Mouse (Mus musculus) heart, embryonic 12.5 days (tissue): ENCODE data around the gene Il21r. TPM values are rescaled to one million over a fixed set of nuclear protein-coding genes. Genes with fewer than 3 reads are reported as not detected.

Experiments
- ATAC-seq: fragments of 200-750 bp; cut with Nextera tagmentation; 2 replicates; pipeline ENCODE4 v1.8.0; 2017; ENCODE audit warnings: moderate TSS enrichment, moderate library complexity; ENCODE audit not compliant: insufficient number of reproducible peaks, low FRiP score
- H3K27ac ChIP-seq: fragments of 300-500 bp; sonication (generic); 2 replicates; pipeline ENCODE4 v1.5.1; 2016; ENCODE audit warnings: mild to moderate bottlenecking, moderate library complexity; ENCODE audit not compliant: poor library complexity, severe bottlenecking
- H3K27me3 ChIP-seq: fragments of 300-500 bp; sonication (generic); replicated peaks from 2 replicates; pipeline ENCODE4 v1.6.1; 2016; ENCODE audit warnings: mild to moderate bottlenecking, moderate library complexity
- H3K36me3 ChIP-seq: fragments of 300-500 bp; sonication (generic); 2 replicates; pipeline ENCODE4 v1.6.1; 2016; ENCODE audit warnings: mild to moderate bottlenecking, moderate library complexity
- H3K4me1 ChIP-seq: fragments of 300-500 bp; sonication (generic); replicated peaks from 2 replicates; pipeline ENCODE4 v1.6.1; 2016; ENCODE audit warnings: mild to moderate bottlenecking
- H3K4me2 ChIP-seq: fragments of 300-500 bp; sonication (generic); 2 replicates; pipeline ENCODE4 v1.6.1; 2016; ENCODE audit warnings: mild to moderate bottlenecking, moderate library complexity
- H3K4me3 ChIP-seq: fragments of 300-500 bp; sonication (generic); 2 replicates; pipeline ENCODE4 v1.5.1; 2016; ENCODE audit warnings: mild to moderate bottlenecking
- H3K9ac ChIP-seq: fragments of 300-500 bp; sonication (generic); 2 replicates; pipeline ENCODE4 v1.6.1; 2016; ENCODE audit warnings: mild to moderate bottlenecking, moderate library complexity
- H3K9me3 ChIP-seq: fragments of 300-500 bp; sonication (generic); replicated peaks from 2 replicates; pipeline ENCODE4 v1.6.1; 2016; ENCODE audit warnings: mild to moderate bottlenecking, moderate library complexity
- WGBS: fragments of 180-500 bp; shearing (Covaris S2); methylation state at CpG from one replicate; pipeline ENCODE4 v1.1.7; 2016; 5-methylcytosine and 5-hydroxymethylcytosine counted together
- polyA plus RNA-seq: library from polyadenylated mRNA; unstranded; fragments of >200 nt; fragmentation: Nextera tagmentation; extraction: Ambion mirVana; gene quantifications from 2 replicates; pipeline ENCODE4 v1.2.1, GENCODE M21; 2016

Il21r gene
- polyA plus RNA-seq, 1 experiment from 2014 or later = 0.18 TPM

- WGBS = 76% methylated on average over 11 of the region's 11 CpGs
- Histone ChIP-seq H3K27me3 (no peaks in the 10 kb centered on the region), H3K9me3 (no peaks in the 10 kb centered on the region), H3K4me3 (no peak overlapping the region), H3K9ac (no peak overlapping the region), H3K27ac (no peak overlapping the region), H3K4me1 (peaks cover 14% of the 10 kb centered on the region), H3K4me2 (no peak overlapping the region), H3K36me3 (no peaks in the 10 kb centered on the region)
- ATAC-seq = no peak
Observed at GRCm38 (mm10) chr7:125601821-125602448, 1.3 kb upstream of the Il21r start.

GRCm38 (mm10) chr7:125604362-125605319, 1.4 kb downstream of the Il21r start:
- peaks cover 13% of the 10 kb centered on the region for H3K4me1 ChIP-seq
- H3K9ac ChIP-seq = no peak overlapping the region
- H3K36me3 ChIP-seq = no peaks in the 10 kb centered on the region
- no peaks in the 10 kb centered on the region for H3K9me3 ChIP-seq
- WGBS = 77% methylated on average over 12 of the region's 12 CpGs
- no peak for ATAC-seq
- no peak overlapping the region for H3K4me2 ChIP-seq
- no peak overlapping the region for H3K4me3 ChIP-seq
- H3K27me3 ChIP-seq = no peaks in the 10 kb centered on the region
- H3K27ac ChIP-seq = no peak overlapping the region

- no peak overlapping the region for H3K27ac ChIP-seq
- H3K4me2 ChIP-seq = no peak overlapping the region
- no peak for ATAC-seq
- no peaks in the 10 kb centered on the region for H3K27me3 ChIP-seq
- H3K4me3 ChIP-seq = no peak overlapping the region
- WGBS = 54% methylated on average over 4 of the region's 4 CpGs
- peaks cover 10% of the 10 kb centered on the region for H3K4me1 ChIP-seq
- no peak overlapping the region for H3K9ac ChIP-seq
- H3K36me3 ChIP-seq = no peaks in the 10 kb centered on the region
- H3K9me3 ChIP-seq = 0 out of 2 replicates have a peak, but pooled peaks cover 3% of the 10 kb centered on the region
Observed at GRCm38 (mm10) chr7:125605725-125606139, 2.5 kb downstream of the Il21r start.

- H3K9me3 ChIP-seq = 0 out of 2 replicates have a peak, but pooled peaks cover 3% of the 10 kb centered on the region
- no peaks in the 10 kb centered on the region for H3K27me3 ChIP-seq
- no peak overlapping the region for H3K4me3 ChIP-seq
- 66% methylated on average over 2 of the region's 2 CpGs for WGBS
- no peak overlapping the region for H3K27ac ChIP-seq
- peaks cover 10% of the 10 kb centered on the region for H3K4me1 ChIP-seq
- ATAC-seq = no peak
- H3K9ac ChIP-seq = no peak overlapping the region
- H3K4me2 ChIP-seq = no peak overlapping the region
- no peaks in the 10 kb centered on the region for H3K36me3 ChIP-seq
Observed at GRCm38 (mm10) chr7:125606265-125607164, 3.3 kb downstream of the Il21r start.

GRCm38 (mm10) chr7:125607384-125608182, 4.4 kb downstream of the Il21r start:
- ATAC-seq = no peak
- 43% methylated on average over 6 of the region's 6 CpGs for WGBS
- Histone ChIP-seq H3K9me3 (0 out of 2 replicates have a peak, but pooled peaks cover 3% of the 10 kb centered on the region), H3K9ac (no peak overlapping the region), H3K27ac (no peak overlapping the region), H3K36me3 (no peaks in the 10 kb centered on the region), H3K4me3 (no peak overlapping the region), H3K27me3 (no peaks in the 10 kb centered on the region), H3K4me1 (peaks cover 10% of the 10 kb centered on the region), H3K4me2 (no peak overlapping the region)

- Histone ChIP-seq H3K9me3 (0 out of 2 replicates have a peak, but pooled peaks cover 3% of the 10 kb centered on the region), H3K36me3 (no peaks in the 10 kb centered on the region), H3K9ac (no peak overlapping the region), H3K4me1 (peaks cover 10% of the 10 kb centered on the region), H3K4me3 (no peak overlapping the region), H3K27me3 (no peaks in the 10 kb centered on the region), H3K4me2 (no peak overlapping the region), H3K27ac (no peak overlapping the region)
- no peak for ATAC-seq
- 75% methylated on average over 4 of the region's 4 CpGs for WGBS
Observed at GRCm38 (mm10) chr7:125608183-125608688, 5.0 kb downstream of the Il21r start.

- H3K27me3 ChIP-seq = no peaks in the 10 kb centered on the region
- no peaks in the 10 kb centered on the region for H3K36me3 ChIP-seq
- H3K4me1 ChIP-seq = peaks cover 9% of the 10 kb centered on the region; the same call in 1 of the 2 replicates
- no peak overlapping the region for H3K9ac ChIP-seq
- ATAC-seq = no peak
- H3K9me3 ChIP-seq = 0 out of 2 replicates have a peak, but pooled peaks cover 3% of the 10 kb centered on the region
- no peak overlapping the region for H3K27ac ChIP-seq
- no peak overlapping the region for H3K4me2 ChIP-seq
- WGBS = 81% methylated on average over 5 of the region's 5 CpGs
- no peak overlapping the region for H3K4me3 ChIP-seq
Observed at GRCm38 (mm10) chr7:125613579-125613978, 10.3 kb downstream of the Il21r start.

- Histone ChIP-seq H3K36me3 (no peaks in the 10 kb centered on the region), H3K9ac (no peak overlapping the region), H3K9me3 (0 out of 2 replicates have a peak, but pooled peaks cover 3% of the 10 kb centered on the region), H3K4me2 (no peak overlapping the region), H3K27ac (no peak overlapping the region), H3K4me3 (no peak overlapping the region), H3K27me3 (no peaks in the 10 kb centered on the region), H3K4me1 (peaks cover 9% of the 10 kb centered on the region; the same call in 1 of the 2 replicates)
- 83% methylated on average over 7 of the region's 7 CpGs for WGBS
- no peak for ATAC-seq
Observed at GRCm38 (mm10) chr7:125615453-125615852, 12.2 kb downstream of the Il21r start.

GRCm38 (mm10) chr7:125618016-125618415, 14.8 kb downstream of the Il21r start:
- H3K27me3 ChIP-seq = no peaks in the 10 kb centered on the region
- no peak overlapping the region for H3K4me3 ChIP-seq
- no peak for ATAC-seq
- WGBS = 75% methylated on average over 7 of the region's 7 CpGs
- 0 out of 2 replicates have a peak, but pooled peaks cover 3% of the 10 kb centered on the region for H3K9me3 ChIP-seq
- no peaks in the 10 kb centered on the region for H3K36me3 ChIP-seq
- H3K4me2 ChIP-seq = no peak overlapping the region
- no peak overlapping the region for H3K27ac ChIP-seq
- H3K9ac ChIP-seq = no peak overlapping the region
- peaks cover 9% of the 10 kb centered on the region; the same call in 1 of the 2 replicates for H3K4me1 ChIP-seq

- WGBS = 65% methylated on average over 4 of the region's 4 CpGs
- no peak overlapping the region for H3K4me2 ChIP-seq
- H3K4me3 ChIP-seq = no peak overlapping the region
- no peaks in the 10 kb centered on the region for H3K36me3 ChIP-seq
- no peak overlapping the region for H3K9ac ChIP-seq
- H3K27ac ChIP-seq = no peak overlapping the region
- no peaks in the 10 kb centered on the region for H3K27me3 ChIP-seq
- peaks cover 12% of the 10 kb centered on the region; the same call in 1 of the 2 replicates for H3K4me1 ChIP-seq
- H3K9me3 ChIP-seq = 0 out of 2 replicates have a peak, but pooled peaks cover 3% of the 10 kb centered on the region
- ATAC-seq = no peak
Observed at GRCm38 (mm10) chr7:125620077-125620476, 16.8 kb downstream of the Il21r start.
